Mouse (Mus musculus) gastrocnemius, postnatal 14 days (tissue): ENCODE results near the gene Agfg1. TPM values are rescaled to one million over a fixed set of nuclear protein-coding genes. Genes with fewer than 3 reads are reported as not detected.
A peak's percentile ranks its signal among the peaks of the same experiment; 100 is the strongest.

Experiments
- DNase-seq: peaks from one replicate; pipeline ENCODE4 v3.0.0; 2021; ENCODE audit warnings: mixed read lengths
- intact Hi-C: fragments of 180-260 bp; cut with DNase I; formaldehyde crosslinking; loops from one replicate; pipeline ENCODE4 v1.15.1; 2025; ENCODE audit warnings: low total_unique reads
- total RNA-seq, 2 experiments: library from RNA; stranded (reverse); gene quantifications; 2 replicates each; pipeline ENCODE4 v1.2.3; 2021

The Agfg1 gene
- total RNA-seq, 2 experiments from 2014 or later, result 21.5 to 25.3 TPM

DNA sequence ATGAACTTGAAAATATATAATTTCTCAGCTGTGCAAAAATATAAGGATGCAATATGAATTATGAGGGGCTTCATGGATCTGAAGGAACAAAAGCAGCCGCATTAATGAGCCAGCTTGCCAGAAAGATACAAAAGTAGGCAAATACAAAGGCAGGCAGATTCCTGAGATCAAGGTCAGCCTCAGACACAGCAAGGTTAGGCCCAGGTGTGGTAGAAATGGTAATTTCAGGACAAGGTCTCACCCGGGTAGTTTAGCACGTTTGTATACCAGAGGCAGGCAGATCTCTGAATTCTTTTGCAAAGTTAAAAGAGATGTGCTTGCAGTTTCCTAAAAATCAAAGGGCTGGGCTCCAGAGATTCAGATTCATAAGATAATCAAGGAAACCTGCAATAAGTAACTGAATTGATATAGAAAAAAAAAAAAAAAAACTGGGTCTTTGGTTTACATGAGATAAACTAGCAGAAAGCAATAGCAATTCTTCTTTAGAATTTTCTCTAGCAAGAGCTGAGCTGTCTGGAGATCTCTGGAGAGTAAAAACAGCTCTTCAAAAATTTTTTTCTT lies 18.6 kb upstream of the Agfg1 start:
- no peak for DNase-seq
- intact Hi-C loops, result no loop called here

DNA sequence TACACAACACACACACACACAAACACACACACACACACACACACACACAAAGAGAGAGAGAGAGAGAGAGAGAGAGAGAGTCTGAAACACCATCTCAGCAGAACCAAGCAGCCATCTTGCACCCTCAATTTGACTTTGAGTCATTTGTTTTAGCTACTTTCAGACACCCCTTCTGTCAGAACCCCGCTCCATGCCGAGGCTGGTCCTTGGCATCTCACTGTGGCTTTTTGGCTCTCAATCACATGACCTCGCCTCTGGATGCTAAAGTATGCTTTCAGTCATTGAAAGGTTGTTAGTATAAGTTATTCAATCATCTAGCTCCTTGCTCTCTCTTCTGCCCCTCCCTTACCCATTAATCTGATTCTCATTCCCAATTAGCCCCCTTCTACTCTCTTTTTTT lies 17.4 kb upstream of the Agfg1 start:
- intact Hi-C loops, result no loop called here
- no peak for DNase-seq

DNA sequence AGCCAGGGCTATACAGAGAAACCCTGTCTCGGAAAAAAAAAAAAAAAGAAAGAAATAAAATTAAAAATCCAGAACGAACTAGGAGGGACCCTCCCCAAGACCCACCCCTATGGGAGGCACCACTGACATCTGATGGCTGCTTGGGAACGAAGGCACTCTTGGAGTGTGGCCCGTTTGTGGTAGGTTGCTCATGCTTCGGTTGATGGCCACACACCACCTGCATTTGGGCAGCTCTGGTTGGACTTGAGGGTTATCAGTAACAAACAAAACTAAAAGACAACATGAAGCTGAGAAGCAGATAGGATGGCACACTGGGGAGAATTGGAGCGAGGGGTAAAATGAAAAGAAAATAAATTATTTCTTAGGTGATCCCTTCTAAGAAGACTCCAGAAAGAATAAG lies 15.1 kb upstream of the Agfg1 start:
- intact Hi-C loops, result no loop called here
- no peak for DNase-seq

DNA sequence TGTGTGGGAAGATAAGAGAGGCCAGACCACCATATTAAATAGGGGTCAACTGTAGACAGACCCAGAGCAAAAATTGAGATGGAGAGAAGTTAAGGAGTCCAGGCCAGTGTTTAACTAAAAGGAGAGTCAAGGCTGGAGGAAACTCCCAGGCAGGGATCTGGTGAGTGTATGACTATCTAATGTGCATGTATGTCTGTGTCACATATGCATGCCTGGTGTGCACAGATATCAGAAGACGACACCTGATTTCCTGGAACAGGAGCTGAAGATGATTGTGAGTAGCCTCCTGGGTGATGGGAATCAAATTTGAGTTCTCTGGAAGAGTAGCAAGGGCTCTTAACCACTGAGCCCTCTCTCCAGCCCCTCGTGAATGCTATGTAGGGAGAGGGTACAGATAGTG lies 14.0 kb upstream of the Agfg1 start:
- DNase-seq, result no peak
- intact Hi-C loops, result no loop called here

DNA sequence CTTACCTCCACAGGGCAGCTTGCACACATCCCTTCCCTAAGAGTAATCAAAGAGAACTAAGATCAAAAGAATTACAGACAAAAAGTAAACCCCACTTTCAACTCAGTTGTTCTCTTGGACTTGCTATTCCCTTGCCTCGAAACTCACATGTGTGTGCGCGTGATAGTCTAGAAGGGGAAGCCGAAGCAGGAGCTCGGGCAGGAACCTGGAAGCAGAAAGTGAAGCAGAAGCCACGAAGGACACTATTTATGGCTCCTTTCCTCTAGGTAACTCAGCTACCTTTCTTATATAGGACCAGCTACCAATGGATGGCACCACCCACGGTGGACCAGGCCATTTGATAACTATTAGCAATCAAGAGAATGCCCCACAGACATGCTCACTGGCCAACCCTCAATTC lies 13.5 kb upstream of the Agfg1 start:
- intact Hi-C loops, result no loop called here

DNA sequence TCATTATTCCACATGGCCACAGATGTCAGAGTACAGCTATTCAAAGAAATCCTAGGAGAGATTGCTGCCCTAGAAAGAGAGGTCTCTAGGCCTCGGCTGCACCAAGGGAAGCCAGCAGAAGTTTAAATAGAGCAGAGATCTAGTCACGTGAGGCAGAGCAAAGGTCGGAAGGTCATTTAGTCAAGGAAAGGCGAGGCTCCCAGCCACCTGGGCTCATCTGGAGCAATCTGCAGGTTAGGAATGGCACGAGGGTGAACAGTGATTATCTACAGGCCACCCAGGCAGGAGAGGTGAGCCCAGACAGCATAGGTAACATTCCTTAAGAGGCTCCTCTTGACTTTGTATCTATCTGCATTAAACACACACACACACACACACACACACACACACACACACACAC lies 12.4 kb upstream of the Agfg1 start:
- no peak for DNase-seq
- intact Hi-C loops, result no loop called here

More for the DNA sequence above, 13.5 kb upstream of the Agfg1 start:
- no peak for DNase-seq

DNA sequence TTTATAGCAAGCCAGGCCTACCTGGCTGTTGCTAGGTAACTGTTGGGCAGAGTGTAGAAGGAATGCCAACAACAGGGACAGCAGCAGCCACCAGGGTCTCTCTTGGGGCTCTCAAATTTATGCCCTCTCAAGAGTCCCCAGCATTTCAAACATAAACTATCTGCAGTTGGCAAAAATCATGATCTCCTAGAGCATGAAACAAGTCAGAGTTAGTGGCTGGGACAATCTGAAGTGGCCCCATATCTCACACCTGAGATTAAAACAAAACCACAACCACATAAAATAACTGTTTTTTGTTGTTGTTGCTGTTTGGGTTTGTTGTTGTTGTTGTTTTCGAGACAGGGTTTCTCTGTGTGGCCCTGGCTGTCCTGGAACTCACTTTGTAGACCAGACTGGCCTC lies 8.5 kb upstream of the Agfg1 start:
- no peak for DNase-seq
- intact Hi-C loops, result no loop called here

DNA sequence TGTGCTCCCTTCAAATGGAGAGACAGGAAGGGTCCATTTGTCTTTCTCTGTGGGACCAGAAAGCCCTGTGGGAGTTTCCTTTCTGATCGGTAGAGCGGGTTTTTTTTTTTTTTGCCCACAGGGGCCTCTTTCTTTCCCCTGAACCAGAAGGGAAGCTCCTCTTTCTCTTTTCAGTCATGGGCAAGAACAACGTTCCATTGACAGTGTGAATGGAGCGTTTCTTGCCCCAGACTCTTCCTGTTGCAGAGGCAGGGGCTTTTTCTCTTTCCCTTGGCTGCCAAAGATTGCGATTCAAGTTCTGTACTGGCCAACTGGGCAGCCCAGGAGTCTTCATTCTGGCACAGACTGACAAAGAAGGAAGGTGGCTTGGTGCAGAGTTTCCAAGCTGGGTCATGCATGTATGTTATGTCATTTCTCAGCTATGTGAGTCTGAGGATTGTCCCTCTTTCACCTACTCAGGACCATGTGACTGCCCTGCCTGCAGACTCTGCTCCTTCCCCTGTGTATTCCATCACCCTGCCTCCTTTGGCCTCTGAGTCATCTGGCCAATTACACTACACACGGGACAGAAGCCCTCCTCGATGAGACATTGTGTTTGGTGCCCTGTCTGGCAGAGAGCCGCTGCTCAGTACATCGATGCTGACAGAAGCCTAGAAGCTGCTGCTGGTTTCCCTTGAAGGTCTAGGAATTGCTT lies 7.6 kb upstream of the Agfg1 start:
- DNase-seq, result no peak

DNA sequence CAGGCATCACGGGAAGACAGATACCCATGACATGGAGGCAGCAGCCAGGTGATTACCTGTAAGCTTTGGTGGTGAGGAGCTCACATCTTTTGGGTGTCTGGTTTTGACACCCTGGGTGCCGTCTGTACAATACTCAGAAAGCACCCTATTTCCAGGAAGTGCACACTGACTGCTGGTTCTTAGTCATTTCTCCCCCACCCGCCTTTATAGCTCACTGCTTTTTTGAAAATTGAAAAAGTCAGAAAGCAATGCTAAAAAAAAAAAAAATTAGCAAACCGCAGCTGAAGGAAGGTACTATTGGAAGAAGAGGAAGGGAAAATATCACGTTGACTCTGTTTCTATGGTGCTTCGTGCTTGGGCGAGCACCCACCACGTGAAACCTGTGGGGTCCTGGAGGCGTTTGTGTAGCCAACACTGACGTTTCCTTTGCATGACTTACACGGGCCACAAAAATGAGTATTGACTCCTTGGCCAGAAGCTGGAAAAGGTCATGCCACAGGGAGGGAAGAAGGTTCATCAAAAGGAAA lies 6.7 kb upstream of the Agfg1 start:
- DNase-seq, result no peak
- intact Hi-C loops, result no loop called here

More for the DNA sequence above, 7.6 kb upstream of the Agfg1 start:
- intact Hi-C loops, result no loop called here

DNA sequence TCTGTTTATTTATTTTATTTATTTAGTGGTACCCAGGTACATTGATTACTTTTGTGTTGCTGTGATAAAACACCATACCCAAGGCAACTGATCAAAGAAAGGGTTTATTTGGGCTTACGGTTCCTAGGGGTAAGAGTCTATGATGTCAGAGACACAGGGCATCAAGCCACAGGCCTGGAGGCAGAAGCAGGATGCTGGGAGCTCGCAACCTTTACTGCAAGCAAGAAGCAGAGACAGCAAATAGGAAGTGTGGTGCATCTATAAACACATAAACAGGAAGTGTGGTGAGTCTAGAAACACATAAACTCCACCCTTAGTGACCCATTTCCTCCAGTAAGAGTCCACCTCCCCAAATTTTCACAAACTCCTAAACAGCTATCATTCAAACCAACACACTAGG lies 5.8 kb upstream of the Agfg1 start:
- intact Hi-C loops, result no loop called here

DNA sequence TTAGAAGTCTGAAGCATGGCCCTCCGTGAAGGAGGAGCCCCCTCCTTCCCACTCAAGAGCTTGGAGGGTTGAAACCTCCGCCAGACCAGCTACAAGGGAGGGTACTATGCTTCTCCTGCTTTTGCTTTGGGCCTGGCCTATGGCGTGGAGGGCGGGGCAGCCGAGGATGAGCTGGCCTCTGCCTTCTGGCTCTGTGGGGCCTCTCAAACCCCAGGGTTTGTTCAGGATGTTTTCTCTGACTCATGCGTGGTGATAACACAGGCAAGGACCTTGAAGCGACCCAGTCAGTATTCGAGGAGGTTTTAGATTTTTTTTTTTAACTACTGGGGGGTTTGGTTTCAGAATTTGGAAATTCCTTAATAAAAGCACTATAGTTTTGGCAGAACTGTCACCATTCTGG lies 4.7 kb upstream of the Agfg1 start:
- peak; percentile 26 for DNase-seq
- intact Hi-C loops, result no loop called here

More for the DNA sequence above, 5.8 kb upstream of the Agfg1 start:
- DNase-seq, result no peak

DNA sequence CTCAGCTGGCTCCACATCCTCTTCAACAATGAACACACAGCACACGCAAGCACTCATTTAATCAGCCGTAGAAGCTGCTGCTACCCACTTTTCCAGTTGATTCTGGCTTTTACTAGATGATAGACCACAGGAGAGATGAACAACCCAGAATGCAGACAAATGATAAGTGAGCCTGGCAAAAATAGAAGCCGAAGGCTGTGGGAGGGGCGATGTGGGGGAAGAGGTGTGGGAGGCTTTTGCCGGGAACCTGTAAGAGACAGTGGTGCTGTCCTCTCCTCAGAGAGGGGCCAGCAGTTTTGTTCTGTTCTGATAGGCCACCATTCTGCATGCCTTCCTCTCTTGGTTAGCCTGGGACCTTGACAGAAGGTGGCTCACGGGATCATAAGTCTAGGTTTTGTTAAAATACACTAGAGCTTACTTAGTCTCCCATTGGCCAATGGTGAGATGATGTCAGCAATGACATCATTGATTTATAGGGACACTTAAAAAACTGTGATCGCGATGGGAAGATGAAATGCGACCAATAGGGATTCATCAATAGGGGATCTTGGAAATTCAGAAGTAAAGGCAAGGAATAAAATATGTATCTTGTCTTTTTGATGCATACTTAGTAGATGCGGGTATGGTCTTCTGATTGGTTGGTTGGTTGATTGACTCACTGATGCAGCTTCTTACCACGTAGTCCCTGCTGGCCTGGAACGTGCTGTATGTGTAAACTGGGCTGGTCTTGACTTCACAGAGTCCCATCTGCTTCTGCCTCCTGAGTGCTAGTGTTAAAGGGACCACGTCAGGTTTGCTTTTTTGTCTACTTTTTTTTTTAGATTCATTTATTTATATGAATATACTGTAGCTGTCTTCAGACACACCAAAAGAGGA lies 2.7 kb upstream of the Agfg1 start:
- intact Hi-C loops, result no loop called here
- no peak for DNase-seq

DNA sequence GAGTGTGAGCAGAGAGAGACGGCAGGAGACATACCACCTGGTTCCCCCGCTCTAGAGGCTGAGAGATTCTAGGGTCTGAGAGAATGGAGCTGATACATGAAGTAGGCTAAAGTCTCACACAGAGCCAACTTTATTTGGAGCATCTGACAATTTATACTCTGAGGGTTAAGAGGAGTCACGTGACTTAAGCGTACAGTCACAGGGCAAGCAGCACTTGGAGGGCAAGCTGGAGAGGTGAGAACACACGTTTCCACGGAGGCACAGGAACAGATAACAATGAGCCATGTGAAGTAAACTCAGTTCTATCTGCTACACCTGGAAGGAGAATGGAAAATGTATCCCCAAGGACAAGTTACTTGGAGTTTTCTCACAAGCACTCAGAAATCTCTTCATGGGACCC lies 1.7 kb upstream of the Agfg1 start:
- no peak for DNase-seq
- intact Hi-C loops, result no loop called here

DNA sequence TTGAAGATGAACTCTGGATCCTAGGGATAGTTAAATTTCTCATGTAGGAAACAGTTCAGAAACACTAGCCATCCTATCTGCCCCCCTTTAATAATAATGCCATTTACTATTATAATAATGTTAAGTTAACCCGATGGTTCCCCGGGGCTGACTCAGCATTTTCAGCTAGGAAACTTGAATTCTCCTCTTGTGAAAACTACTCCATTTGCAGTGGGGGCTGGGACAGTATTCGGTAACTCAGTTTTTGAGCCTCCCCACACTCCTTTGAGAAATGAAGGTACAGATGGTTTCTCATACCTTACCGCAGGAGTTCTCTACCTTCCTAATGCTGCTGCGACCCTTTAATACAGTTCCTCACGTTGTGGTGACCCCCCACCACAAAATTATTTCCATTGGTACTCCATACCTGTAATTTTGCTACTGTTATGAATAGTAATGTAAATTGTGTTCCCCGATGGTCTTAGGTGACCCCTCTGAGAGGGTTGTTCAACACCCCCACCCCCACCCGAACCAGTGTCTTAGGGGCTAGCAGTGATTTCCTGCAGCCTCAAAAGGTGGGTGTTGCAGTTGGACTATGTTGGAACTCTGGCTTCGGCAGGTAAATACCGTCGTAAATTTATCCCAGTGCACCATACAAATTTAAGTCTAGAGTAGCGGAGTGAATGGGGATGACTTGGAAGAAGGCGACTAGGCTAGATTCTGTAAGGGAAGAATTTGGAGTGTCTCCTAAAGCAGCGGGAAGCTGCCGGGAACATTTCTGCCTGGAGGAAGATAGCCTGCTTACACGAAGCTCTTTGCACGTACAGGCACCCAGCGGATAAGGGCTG lies 601 bp upstream of the Agfg1 start:
- intact Hi-C loops, result no loop called here
- DNase-seq, result no peak

DNA sequence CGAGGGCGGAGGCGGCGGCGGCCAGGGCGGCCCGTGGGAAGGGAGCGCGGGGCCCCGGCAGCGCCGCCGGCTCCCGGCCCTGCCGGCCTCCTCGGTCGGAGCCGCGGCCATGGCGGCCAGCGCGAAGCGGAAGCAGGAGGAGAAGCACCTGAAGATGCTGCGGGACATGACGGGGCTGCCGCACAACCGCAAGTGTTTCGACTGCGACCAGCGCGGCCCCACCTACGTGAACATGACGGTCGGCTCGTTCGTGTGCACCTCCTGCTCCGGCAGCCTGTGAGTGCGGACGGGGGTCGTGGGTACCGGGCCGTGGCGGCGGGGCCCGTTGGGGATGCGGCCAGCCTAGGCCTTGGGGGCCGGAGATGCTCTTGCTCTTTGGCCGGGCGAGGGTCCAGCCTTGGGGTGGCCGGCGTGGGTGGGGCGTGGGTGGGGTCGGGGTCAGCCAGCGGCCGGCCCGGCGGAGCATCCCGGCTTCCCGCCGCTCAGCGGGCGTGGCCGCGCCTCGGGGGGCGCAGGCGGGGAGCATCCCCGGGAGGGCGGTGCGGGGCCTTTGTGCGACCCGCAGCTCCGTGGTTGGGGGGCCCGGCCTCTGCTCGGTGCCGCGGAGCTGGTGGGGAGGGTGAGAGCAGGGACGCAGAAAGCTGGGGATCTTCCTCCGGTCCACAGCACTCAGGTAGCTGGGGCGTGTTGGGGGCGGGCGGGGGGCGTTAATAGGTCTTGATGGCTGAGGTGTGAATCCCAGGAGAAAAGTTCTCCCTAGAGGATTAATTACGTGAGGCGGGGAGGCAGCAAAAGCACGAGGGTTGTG lies 535 bp downstream of the Agfg1 start:
- DNase-seq, result peak; percentile 36
- intact Hi-C loops, result no loop called here

DNA sequence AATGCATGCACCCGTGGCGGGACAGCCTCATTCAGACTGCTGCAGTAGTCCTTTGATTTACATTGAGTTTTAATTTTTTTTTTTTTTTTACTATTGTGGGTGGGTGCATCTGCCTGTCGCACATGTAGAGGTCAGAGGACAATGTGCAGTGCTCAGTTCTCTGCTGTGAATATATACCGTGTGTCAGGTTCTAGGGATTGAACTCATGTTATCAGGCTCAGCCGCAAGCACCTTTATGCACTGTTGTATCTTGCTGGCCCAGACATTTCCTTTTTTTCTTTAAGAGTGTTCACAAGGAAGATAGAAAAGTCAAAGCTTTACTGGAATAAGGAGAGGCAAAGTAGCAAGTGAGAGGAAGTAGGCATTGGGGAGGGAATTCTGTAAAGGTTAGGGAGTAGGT lies 16.4 kb downstream of the Agfg1 start:
- DNase-seq, result no peak
- intact Hi-C loops, result no loop called here

DNA sequence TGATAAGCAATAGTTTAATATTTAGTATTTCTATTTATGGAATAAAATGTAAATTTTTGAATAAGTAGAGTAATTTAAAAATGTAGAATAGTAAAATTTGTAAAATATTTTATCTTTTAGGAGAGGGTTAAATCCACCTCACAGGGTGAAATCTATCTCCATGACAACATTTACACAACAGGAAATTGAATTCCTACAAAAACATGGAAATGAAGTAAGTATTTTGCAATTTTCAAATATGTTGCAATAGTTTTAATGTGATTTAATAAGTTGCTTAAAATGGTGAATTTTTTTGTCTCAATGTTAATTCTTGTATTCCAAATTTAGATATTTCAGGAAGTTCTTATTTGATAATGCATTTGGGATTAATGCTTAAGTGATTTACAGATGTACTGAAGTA lies 19.0 kb downstream of the Agfg1 start:
- no peak for DNase-seq
- intact Hi-C loops, result no loop called here

DNA sequence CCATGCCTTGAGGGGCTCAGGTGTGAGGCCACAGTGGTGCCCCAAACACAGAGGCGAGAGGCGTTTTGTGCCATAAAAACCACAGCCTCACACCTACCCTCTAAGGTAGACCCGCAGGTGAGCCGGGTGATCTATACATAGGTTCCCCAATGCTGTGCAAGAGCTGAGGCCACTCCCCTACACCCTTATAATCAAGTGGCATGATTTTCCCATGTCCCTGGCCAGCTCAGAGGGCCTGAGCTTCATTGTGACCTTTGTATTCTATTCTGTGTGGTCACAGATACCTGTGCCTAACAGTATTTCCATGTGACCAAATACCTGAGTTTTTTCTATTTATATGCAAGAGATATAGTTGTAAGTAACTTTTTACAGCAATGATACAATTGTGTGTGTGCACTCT lies 21.1 kb downstream of the Agfg1 start:
- intact Hi-C loops, result no loop called here
- DNase-seq, result no peak

DNA sequence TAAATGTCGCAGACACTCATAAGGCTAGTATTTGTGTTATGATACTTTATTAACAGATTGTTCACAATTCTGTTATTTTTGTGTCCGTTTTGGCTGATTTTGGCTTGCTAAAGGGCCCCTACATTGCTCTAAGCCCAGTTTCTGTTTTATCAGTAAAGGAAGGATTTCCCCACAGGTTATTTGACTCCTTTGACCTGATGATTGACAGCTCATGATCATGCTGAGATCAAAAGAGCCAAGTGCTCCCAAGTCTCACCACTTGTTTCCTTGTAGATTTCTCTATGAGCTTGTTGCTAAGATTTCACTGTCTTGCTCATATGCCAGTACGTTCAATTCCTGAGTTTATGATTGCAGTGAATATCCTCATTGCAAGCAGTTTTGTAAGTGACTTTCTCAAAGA lies 30.9 kb downstream of the Agfg1 start:
- intact Hi-C loops, result no loop called here
- no peak for DNase-seq
